Mouse (Mus musculus) gastrocnemius, adult 18-20 months (tissue): ENCODE measurements around the gene Lpar5. TPM values are rescaled to one million over a fixed set of nuclear protein-coding genes. Genes with fewer than 3 reads are reported as not detected.
"Not testable (repeated sequence)": the region's sequence is repeated elsewhere in the genome, so short reads cannot be mapped to it uniquely, and the experiment has no call there.

Experiments
- DNase-seq: peaks from one replicate; pipeline ENCODE4 v3.0.0; 2021; ENCODE audit warnings: low spot score
- long read RNA-seq, 2 experiments: library from polyadenylated mRNA; stranded (forward); transcript quantifications; one replicate each; pipeline ENCODE4 v2.0.0; 2021
- total RNA-seq, 2 experiments: library from RNA; stranded (reverse); gene quantifications; 2 replicates each; pipeline ENCODE4 v1.2.3; 2021

The Lpar5 gene
- total RNA-seq, result not detected
- long read RNA-seq, experiment 1, result 0 reads
- long read RNA-seq, experiment 2, result 0 reads

DNA sequence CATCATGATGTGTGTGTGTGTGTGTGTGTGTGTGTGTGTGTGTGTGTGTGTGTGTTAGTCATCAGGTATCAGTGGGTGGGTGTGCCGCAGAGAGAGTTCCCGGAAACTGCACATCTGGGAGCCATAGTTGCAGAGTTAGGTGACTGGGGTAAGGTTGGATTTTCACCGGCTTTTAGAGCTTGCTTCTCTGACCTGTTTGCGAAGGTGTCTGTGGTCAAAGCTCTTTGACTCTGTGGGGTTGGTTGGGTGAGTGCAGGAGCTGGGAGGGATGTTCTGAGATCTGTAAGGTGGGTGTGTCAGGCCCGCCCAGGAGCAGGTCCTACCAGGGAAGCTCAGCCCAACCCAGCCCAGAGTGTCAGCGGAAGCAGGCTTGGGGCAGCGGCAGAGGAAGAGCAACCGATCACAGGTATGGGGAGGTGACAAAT is at the start of gene Lpar5:
Gene Lpar5 (plus strand): TSS at position 350 of the 425 bp plus-strand sequence.
- no peak for DNase-seq

DNA sequence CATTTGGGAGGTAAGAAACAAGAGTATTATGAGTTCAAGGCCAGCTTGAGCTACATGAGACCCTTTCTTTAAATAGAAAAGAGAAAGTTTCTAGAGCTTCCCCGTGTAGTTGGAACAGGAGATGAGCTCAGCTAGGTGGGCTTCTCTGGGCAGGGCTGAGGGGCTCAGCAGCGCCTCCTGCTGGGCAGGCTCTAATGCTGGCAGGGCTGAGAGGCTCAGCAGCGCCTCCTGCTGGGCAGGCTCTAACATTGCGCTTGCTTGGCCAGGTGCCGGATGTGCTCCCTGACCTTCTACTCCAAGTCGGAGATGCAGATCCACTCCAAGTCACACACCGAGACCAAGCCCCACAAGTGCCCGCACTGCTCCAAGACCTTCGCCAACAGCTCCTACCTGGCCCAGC is 37.2 kb upstream of the Lpar5 start:
- peak; percentile 30 for DNase-seq

DNA sequence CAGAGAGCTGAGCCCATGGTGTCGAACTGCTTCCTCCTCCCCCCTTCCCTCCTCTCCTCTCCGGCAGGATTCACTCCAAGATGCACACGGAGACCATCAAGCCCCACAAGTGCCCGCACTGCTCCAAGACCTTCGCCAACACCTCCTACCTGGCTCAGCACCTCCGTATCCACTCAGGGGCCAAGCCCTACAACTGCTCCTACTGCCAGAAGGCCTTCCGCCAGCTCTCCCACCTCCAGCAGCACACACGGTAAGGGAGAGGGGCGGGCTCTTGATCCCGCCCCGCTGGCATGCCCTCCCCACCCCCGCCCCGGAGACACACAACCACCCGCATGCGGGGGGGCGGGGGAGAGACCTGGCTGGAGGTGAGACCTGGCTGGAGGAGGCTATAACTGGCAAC is 36.1 kb upstream of the Lpar5 start:
- no peak for DNase-seq

DNA sequence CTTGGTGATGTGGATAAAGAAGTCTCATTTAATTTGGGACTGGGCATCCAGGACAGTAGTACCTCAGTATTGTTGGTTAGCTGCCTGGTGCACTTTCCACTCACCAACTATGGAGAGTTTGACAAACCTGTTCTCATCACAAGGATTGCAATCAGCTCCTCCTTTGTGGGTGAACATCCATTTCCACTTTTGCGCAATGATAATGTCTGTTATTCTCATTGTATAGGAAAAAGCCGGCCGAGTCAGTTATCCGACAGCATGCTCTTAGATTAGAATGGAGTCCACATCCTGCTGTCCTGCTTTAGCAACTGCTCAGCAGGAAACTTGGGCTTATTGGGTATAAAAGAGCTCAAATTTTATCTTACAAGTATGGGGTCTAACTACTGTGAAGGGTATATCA is 29.1 kb upstream of the Lpar5 start:
- DNase-seq, result no peak

DNA sequence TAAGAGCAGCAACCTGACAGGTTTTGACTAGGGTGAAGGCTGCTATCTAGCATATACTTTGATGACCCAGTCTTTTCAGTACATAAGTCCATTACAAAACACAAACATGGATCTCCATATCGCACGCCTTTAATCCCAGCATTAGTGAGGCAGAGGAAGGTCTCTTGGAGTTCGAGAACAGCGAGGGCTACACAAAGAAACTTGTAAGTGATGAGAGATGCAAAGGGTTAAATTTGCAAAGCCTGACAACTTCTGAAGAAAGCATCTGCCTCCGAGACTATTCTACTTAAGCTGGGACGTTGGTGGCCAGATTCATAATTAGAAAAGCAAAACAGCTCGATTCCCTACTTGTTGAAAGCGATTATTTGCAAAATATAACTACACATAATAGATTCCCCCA is 28.6 kb upstream of the Lpar5 start:
- no peak for DNase-seq

DNA sequence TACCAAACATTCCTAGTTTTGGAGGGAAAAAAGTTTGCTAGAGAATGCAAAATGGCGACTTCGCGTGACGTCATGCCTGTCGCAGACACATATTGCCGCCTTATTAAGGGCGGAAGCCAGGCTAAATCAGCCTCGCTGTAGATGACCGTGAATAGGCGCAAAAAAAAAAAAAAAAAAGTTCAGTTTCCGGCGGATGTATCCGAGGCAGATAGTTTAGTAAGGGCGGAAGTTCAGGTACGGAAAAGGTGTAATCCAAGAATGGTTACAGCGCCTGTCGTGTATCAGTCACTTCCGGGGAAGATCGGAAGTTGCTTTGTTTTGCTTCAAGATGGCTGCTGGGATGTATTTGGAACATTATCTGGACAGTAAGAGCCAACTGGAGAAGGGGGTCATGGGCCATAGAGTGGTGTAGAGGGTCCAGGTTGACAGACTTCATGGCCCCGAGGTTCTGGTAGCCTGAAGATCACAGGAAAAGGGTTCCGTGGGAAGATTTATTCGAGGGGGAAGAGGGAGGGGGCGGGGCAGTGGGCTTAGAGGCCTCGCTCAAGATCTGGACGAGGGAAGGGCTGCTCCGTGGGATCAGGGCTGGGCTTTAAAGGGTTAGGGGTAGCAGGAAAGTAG is 28.1 kb upstream of the Lpar5 start, which contains the start of gene Ing4:
Gene Ing4 (plus strand): TSS at position 228 of the 621 bp plus-strand sequence.
- peak; percentile 94 for DNase-seq

DNA sequence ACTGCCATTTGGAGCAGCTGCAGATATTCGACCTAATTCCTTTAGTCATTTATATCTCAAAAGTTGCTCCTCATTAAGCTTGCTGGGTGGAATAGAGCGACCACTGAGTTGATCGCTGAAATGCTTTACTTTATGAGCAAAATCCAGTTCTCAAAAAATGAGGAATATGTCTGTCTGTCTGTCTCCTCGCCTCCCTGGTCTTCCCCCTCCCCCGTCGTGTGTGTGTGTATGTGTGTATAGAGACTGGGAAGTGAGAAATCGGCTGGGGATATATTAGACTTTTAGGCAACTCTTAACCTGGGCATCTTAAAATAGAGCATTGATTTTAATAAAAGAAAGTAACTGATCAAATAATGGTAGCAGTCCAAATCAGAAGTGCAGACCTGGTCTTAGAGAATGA is 27.5 kb upstream of the Lpar5 start:
- DNase-seq, result no peak

DNA sequence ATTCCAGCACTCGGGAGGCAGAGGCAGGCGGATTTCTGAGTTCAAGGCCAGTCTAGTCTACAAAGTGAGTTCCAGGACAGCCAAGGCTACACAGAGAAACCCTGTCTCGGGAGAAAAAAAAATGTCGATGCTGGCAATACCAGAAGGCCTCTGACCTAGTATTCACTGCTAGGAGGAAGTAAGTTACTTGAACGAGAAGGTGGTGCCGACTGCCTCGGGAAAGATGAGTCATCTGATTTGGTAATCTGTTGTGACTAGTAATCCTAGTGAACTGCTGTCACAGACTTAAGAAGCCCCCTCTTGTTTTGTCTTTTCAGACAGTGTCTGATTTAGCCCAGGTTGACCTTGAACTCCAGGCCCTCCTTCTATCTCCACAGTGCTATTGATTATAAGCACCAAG is 26.7 kb upstream of the Lpar5 start:
- DNase-seq, result no peak

DNA sequence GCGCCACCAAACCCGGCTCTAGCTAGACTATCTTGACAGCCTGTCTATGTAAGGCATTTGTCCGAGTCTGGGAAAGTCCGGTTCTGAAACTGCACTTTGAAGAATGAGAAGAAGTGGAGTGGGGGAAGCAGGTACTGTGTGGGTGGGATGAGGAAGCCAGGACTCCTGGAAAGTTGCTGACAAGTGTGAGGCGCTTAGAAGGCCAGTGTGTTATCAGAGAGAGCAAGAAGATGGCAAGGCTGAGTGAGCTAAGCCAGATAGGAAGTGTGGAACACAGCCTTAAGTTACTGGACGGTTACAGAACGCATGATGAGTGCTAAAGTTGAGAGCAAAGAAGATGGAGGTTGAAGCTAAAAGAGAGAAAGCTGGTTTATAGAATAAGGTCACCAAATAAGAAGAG is 25.6 kb upstream of the Lpar5 start:
- DNase-seq, result no peak

DNA sequence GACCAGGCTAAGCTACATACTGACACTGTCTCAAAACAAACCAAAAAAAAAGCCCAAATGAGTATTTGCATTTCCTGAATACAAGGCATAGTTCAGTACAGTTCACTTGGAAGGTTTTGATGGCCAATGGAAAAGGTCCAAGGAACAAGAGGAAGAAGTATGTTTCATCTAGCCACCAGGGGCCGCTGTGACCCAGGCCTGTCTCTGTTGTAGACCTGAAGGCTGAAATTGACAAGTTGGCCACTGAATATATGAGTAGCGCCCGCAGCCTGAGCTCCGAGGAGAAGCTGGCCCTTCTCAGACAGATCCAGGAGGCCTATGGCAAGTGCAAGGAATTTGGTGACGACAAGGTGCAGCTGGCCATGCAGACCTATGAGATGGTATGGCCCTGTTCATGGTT is 21.0 kb upstream of the Lpar5 start:
- DNase-seq, result peak; percentile 82

DNA sequence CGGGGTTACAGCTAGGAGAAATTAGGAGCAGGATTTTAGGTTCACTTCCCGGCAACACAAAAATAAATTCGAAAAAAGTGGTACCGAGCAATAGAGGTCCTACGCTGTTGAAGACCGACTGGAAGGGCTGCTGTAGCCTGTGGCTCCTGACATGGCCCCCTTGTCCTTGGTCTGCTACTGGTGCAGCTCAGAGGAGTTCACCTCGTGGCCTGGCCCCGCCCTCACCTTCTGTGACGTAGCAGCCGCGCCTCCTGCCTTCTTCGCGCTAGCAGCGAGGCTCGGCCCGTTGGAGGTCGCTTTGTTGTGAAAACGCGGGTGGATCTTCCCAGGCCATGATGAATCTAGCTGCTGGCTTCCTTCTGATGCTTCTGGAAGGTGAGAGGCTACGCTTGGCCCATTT is 18.0 kb upstream of the Lpar5 start, which contains the start of gene Acrbp:
Gene Acrbp (plus strand): TSS at position 12 of the 400 bp plus-strand sequence.
- DNase-seq, result no peak

DNA sequence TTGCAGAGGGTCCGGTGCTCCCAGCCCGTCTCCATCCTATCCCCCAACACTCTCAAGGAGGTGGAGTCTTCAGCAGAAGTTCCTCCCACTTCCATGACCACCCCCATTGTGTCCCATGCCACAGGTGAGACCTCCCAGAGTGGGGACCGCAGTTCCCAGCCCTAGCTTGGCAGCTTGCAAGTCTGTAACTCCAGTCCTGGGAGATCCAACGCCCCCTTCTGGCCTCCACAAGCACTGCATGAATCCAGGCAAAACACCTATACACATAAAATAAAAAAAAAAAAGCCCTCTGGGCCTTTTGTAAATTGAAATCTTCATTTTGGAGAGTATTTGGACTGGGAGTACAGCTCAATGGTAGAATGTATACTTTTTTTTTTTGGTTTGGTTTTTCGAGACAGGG is 16.5 kb upstream of the Lpar5 start:
- DNase-seq, result no peak

DNA sequence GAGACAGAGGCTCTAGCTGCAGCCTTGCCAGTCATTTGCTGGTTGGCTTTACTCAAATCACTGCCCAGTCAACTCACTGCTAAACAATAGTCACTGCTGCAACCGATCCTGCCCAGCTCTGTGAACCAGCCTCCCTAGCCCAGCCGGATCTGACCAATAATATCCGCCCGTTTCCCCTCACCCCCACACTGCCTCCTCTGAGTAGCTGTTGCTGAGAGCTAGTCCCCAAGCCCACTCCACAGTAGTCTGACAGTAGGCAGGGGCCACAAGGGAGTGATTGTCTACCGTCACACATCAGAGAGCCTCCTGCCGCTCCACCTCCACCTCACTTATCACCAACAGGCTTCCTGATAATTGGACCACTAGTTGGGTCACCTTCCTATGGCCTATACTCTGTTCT is 6.2 kb upstream of the Lpar5 start:
- DNase-seq, result no peak

DNA sequence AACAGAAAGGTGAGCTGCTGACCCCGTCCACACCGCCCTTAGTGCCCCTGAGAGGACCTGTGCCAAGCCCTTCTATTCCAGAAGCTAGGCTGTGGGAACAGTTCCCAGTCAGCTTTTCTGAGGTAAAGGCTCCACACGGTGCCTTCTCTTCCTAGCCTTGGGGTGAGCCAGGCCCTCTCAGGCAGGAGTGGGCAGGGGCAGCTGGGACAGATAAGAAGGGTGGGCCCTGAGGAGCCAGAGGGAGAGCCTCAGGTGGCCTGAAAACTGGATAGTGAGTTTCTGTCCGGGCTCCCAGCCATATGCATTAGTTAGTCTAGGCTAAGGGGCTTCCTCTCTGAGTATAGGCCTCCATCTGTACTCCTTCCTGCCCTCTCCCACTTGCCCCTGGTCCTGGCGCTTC is 5.2 kb upstream of the Lpar5 start:
- DNase-seq, result no peak

DNA sequence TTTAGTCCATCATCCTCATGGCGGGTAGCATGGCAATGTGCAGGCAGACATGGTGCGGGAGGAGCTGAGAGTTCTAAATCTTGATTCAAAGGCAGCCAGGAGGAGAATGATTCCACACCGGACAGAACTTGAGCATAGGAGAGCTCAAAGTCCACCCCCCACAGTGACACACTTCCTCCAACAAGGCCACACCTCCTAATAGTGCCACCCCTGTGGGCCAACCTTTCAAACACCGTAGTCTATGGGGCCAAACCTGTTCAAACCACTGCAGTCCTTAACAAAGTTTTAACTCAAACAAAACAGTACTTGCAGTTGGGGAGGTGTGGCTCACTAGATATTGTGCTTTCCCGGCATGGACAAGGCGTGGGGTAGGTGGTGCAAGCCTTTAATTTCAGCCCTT is 3.8 kb upstream of the Lpar5 start:
- no peak for DNase-seq

DNA sequence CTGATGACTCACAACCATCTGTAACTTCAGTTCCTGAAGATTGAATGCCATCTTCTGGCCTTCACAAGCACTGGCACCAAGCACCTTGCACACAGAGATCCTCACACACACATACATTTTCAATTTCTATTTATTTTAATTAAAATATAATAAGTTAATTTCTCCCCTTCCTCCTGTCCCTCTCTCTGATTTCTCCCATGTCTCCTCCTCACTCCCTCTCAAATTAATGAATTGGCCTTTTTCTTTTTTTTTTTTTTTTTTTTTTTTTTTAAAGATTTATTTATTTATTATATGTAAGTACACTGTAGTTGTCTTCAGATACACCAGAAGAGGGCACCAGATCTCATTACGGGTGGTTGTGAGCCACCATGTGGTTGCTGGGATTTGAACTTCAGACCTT is 2.5 kb upstream of the Lpar5 start:
- DNase-seq, result not testable (repeated sequence)

DNA sequence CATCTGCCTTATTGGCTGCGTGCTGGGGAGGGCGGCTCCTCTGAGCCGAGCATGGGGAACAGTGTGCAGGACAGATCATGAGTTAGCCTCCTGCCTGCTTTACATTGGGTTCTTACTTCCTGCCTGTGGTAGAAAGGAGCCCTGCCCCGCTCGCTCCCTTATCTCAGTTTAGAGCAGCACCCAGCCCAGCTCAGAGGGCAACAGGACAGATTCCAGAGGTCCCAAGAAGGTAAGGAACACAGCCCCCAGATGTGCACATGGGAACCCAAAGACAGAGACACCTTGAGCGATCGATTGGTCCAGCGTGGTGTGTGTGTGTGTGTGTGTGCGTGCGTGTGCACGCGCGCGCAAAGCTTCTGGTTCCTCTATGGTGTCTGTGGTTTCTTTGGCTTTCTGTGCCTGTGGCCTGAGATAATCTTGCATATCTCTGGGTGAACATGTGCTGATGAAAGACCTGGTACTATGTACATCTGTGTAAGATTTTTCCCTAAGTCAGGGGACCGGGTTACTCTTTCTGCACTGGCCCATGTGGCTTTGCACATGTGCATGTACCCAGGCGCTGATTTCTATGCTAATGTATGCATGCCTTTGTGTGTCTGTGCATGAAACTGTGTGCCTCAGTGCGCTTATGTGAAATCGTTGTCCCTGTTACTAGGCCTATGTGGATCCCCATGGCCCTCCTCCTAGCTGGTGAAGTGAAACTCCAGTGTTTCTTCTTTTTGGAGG is 3.6 kb downstream of the Lpar5 start:
- DNase-seq, result no peak

DNA sequence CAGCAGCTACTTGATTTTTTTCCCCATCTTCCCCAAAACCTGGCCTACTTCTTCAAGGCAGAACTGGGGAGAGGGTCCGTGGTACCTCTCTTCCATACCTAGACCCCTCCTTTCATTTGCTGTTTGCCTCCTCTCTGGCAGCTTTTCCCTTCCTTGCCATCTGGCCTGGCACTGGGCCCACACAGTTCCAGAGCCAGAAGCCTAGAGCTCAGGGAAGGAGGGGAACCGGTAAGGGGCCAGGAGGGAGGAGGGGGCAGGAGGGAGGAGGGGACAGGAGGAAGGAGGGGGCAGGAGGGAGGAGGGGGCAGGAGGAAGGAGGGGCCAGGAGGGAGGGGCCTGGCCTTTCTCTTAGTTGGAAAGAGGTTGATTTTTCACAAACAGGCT is 4.2 kb downstream of the Lpar5 start:
- no peak for DNase-seq

DNA sequence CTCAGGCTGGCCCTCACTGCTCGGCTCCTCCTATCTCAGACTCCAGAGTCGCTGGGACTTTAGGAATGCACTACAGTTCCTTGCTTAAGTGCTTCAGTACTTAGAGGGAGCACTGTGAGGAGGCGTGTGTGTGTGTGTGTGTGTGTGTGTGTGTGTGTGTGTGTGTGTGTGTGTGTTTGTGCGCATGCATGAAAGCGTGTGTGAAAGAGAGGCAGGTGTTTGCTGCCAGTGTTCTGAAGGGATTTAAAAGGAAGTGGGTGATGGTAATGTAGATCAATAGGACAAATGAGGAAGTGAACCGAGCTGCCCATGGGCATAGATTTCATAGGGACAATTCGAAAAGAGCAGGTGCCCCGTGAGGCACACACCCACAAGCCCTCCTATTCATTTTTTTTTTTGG is 6.1 kb downstream of the Lpar5 start:
- no peak for DNase-seq

DNA sequence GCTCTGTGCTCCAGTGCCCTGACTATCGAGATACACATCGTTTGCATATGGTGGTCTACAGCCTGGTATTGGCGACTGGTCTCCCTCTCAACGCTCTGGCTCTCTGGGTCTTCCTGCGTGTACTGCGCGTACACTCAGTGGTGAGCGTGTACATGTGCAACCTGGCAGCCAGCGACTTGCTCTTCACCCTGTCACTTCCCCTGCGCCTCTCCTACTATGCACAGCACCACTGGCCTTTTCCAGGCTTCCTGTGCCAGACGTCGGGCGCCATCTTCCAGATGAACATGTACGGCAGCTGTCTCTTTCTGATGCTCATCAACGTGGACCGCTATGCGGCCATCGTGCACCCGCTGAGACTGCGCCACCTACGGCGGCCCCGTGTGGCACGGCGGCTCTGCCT is 13.7 kb downstream of the Lpar5 start:
- no peak for DNase-seq

DNA sequence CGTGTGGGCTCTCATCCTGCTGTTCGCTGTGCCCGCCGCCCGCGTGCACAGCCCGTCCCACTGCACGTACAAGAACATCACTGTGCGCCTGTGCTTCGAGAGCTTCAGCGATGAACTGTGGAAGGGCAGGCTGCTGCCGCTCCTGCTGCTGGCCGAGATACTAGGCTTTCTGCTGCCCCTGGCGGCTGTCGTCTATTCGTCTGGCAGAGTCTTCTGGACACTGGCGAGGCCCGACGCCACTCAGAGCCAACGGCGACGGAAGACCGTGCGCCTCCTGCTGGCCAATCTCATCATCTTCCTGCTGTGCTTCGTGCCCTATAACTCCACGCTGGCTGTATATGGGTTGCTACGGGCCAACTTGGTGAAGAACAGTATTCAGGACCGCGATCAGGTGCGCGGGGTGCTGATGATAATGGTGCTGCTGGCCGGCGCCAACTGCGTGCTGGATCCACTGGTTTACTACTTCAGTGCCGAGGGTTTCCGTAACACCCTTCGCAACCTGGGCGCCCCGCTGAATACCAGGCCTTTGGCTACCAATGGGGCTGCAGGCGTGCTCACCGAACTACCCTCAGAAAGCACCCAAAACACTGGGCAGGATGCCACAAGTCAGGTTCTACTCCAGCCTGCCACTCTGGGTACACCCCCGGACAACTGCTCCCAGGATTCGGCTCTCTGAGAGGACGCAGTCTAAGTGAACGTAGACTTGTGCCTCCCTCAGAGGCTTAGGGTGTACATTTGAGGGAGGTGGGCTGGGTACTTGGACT is 14.3 kb downstream of the Lpar5 start:
- DNase-seq, result peak; percentile 89

DNA sequence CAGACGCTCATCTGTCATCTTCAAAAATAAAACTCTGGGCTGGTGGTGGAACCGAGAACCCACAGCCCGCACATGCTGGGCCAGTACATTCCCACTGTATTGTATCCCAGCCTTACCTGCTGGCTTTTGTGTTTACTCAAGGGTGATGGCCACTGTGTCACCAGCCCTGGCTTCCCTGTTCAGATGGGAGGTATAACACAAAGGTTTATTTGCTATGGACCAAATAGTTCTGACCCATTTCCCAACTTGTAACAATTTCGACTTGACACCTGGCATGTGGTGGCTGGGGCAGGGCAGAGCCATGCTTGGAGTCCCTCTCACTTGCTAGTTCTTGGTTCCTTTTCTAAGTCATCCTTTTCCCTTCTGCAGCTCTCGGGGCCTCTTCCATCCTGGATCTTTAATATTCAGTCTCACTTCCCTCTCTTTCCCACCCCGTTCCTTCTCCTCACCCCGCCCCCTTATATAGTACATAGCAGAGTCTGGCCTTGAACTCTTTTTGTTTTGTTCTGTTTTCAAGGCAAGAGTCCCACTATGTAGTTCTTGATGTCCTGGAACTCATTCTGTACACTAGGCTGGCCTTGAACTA is 15.2 kb downstream of the Lpar5 start:
- DNase-seq, result no peak
